Mouse (Mus musculus): ENCODE data around the gene Kif24.

DNA sequence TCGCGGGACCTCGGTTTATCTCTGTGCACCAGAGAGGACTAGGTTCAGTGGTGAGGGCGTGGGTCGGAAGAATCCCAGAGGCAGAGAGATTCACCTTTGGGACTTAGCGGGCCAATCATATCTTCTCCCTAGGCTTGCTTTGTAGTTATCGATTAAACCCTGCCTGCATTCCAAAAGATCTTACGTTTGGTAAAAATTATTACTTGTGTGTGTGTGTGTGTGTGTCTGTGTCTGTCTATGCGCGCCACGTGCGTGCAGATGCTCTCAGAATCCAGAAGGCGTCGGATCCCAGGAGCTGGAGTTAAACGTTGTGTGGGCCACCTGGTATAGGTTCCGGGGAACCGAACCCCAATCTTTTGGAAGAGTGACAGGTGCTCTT is 589 bp upstream of the Kif24 start:
- no peak for TF ChIP-seq ZNF384 (IDR thresholded peaks at IDR 0.05; ENCODE audit: low read depth, low read length)
- no peak for TF ChIP-seq ZC3H11A (IDR thresholded peaks at IDR 0.05; ENCODE audit: borderline replicate concordance, low read depth, low read length)
- no peak for TF ChIP-seq CHD2 (IDR thresholded peaks at IDR 0.05; ENCODE audit: low read depth, low read length)
- no peak for TF ChIP-seq HCFC1 (IDR thresholded peaks at IDR 0.05; ENCODE audit: borderline replicate concordance, insufficient read depth, low read length)
